Mouse (Mus musculus) heart, embryonic 14.5 days (tissue): ENCODE measurements at regions not wholly inside any gene's neighbourhood (a gene's known extent, or its start where the extent isn't known, plus 50 kb on each side); places are given as distances from the start of the nearest gene placed in this dataset.

Source experiments
- ATAC-seq: fragments of 200-750 bp; cut with Nextera tagmentation; 2 replicates; pipeline ENCODE4 v1.8.0; 2017; ENCODE audit warnings: low read depth, moderate TSS enrichment; ENCODE audit not compliant: insufficient number of reproducible peaks, insufficient read depth, low FRiP score
- H3K27ac ChIP-seq, 2 experiments: fragments of 200-500 bp in 1 of 2; fragments of 300-500 bp in 1 of 2; sonication (generic) in 1 of 2; replicated peaks in 1 of 2; 2 replicates each; pipeline ENCODE4 v1.5.1; 2012 to 2014; ENCODE audit warnings: low read depth in 2 of 2, low read length in 2 of 2, control low read depth in 1 of 2, mild to moderate bottlenecking in 1 of 2, mixed read lengths in 1 of 2; ENCODE audit not compliant: control insufficient read depth in 1 of 2, insufficient read depth in 1 of 2
- H3K27me3 ChIP-seq: fragments of 300-500 bp; sonication (generic); 2 replicates; pipeline ENCODE4 v1.6.1; 2014; ENCODE audit warnings: mild to moderate bottlenecking, low read length, control low read depth; ENCODE audit not compliant: control insufficient read depth, insufficient read depth
- H3K36me3 ChIP-seq: fragments of 300-500 bp; sonication (generic); 2 replicates; pipeline ENCODE4 v1.6.1; 2014; ENCODE audit warnings: mild to moderate bottlenecking, control low read depth, low read length, mixed read lengths; ENCODE audit not compliant: control insufficient read depth, insufficient read depth
- H3K4me1 ChIP-seq, 2 experiments: fragments of 200-500 bp in 1 of 2; fragments of 300-500 bp in 1 of 2; sonication (generic) in 1 of 2; 2 replicates each; pipeline ENCODE4 v1.6.1; 2012 to 2014; ENCODE audit warnings: low read length in 2 of 2, control low read depth in 1 of 2, mixed read lengths in 1 of 2; ENCODE audit not compliant: control insufficient read depth in 2 of 2, insufficient read depth in 2 of 2
- H3K4me2 ChIP-seq: fragments of 300-500 bp; sonication (generic); 2 replicates; pipeline ENCODE4 v1.6.1; 2014; ENCODE audit warnings: mild to moderate bottlenecking, low read length
- H3K4me3 ChIP-seq, 2 experiments: fragments of 200-500 bp in 1 of 2; fragments of 300-500 bp in 1 of 2; sonication (generic) in 1 of 2; 2 replicates each; pipeline ENCODE4 v1.5.1; 2012 to 2014; ENCODE audit warnings: low read length in 2 of 2, mild to moderate bottlenecking in 2 of 2, control low read depth in 1 of 2, low read depth in 1 of 2, moderate library complexity in 1 of 2; ENCODE audit not compliant: control insufficient read depth in 1 of 2, insufficient read depth in 1 of 2
- H3K9ac ChIP-seq: fragments of 300-500 bp; sonication (generic); 2 replicates; pipeline ENCODE4 v1.6.1; 2014; ENCODE audit warnings: mild to moderate bottlenecking, low read length
- H3K9me3 ChIP-seq: fragments of 300-500 bp; sonication (generic); 2 replicates; pipeline ENCODE4 v1.6.1; 2016; ENCODE audit warnings: low read length, control low read depth; ENCODE audit not compliant: control insufficient read depth
- WGBS: fragments of 180-500 bp; shearing (Covaris S2); extraction: QIAGEN DNeasy Blood & Tissue Kit; methylation state at CpG from one replicate; pipeline ENCODE4 v1.1.7; 2014; 5-methylcytosine and 5-hydroxymethylcytosine counted together

DNA sequence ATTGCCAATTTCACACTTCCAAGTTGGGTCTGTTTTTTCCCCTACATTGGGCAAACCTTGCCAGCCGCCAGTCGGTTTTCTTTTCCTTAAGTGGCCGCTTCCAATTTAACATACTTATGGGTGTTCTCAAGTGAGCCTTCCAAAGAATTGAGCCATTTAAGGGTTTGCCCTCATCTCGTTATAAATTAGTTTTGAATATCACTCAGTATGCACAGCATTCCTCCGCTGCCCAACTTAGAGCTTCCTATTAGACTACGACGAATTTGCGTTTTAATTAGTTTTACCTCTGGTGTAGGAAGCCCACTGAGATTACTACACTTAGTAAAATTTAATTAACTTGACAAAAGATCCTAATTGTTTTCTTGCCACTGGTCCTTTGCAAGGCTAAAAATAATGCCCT lies 209.9 kb downstream of the Cdh11 start:
- WGBS: 83% methylated on average over 8 of the region's 8 CpGs
- no peaks in the 10 kb centered on the region for H3K36me3 ChIP-seq
- H3K4me1 ChIP-seq: no peaks in the 10 kb centered on the region
- no peak overlapping the region for H3K27ac ChIP-seq
- no peak overlapping the region for H3K4me2 ChIP-seq
- H3K27me3 ChIP-seq: no peaks in the 10 kb centered on the region
- no peak overlapping the region for H3K9ac ChIP-seq
- no peak overlapping the region for H3K4me3 ChIP-seq
- ATAC-seq: no peak
- H3K9me3 ChIP-seq: no peaks in the 10 kb centered on the region

DNA sequence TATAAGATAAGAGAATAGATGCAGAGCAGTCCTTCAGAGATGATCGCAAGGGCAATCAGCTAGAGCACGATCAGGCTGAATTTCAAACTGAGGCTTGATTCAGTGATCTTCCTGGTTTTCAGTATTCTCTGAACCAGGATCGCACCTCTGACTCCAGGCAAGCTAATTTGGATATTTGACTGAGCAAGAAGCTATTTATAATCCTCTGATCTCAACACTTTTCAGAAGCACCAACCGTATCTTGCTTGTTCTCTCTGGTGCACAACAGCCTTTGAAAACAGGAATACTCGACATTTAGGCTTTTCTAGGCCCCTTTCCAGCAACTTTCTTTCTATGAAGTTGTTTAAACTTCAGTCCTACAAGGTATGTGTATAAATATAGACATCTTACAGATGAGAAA lies 217.7 kb downstream of the Cdh11 start:
- H3K9ac ChIP-seq: peak overlapping the region; percentile 41; the same call in 1 of the 2 replicates
- no peaks in the 10 kb centered on the region for H3K9me3 ChIP-seq
- H3K27me3 ChIP-seq: no peaks in the 10 kb centered on the region
- no peak overlapping the region; the same call in 1 of the 2 replicates for H3K4me2 ChIP-seq
- no peak overlapping the region for H3K4me3 ChIP-seq
- peaks cover 2 to 10% of the 10 kb centered on the region in 2 experiments; a peak in 3 of 4 replicates for H3K4me1 ChIP-seq
- ATAC-seq: no peak
- H3K27ac ChIP-seq: peak overlapping the region; percentile 55 to 59
- H3K36me3 ChIP-seq: no peaks in the 10 kb centered on the region
- WGBS: 36% methylated on average over 5 of the region's 5 CpGs

DNA sequence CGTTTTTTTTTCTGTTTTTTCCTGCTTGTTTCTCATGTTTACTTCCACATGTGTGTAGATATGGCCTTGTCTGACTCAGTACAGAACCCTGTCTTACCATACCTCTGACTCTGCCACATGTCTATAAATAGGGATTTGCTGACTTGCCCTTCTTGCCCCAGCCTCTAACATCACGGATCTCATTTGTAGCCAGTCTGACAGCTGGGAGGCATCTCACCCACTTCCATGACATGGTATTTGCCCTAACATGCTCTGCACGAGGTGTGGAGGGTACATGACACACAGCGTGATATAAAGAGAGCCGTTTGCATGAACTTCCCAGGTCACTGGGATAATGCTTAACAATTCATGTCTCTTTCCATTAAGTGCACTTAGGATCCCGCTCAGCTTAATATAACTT lies 231.2 kb downstream of the Cdh11 start:
- no peaks in the 10 kb centered on the region for H3K36me3 ChIP-seq
- H3K4me3 ChIP-seq: no peak overlapping the region
- no peaks in the 10 kb centered on the region for H3K27me3 ChIP-seq
- WGBS: 16% methylated on average over 6 of the region's 6 CpGs
- peak; percentile 35; the same call in 1 of the 2 replicates for ATAC-seq
- no peak overlapping the region for H3K9ac ChIP-seq
- H3K9me3 ChIP-seq: no peaks in the 10 kb centered on the region
- H3K4me2 ChIP-seq: peak overlapping the region; percentile 20; the same call in 1 of the 2 replicates
- peak overlapping the region; percentile 75 to 84 for H3K27ac ChIP-seq
- peaks cover 6 to 17% of the 10 kb centered on the region in 2 experiments for H3K4me1 ChIP-seq

DNA sequence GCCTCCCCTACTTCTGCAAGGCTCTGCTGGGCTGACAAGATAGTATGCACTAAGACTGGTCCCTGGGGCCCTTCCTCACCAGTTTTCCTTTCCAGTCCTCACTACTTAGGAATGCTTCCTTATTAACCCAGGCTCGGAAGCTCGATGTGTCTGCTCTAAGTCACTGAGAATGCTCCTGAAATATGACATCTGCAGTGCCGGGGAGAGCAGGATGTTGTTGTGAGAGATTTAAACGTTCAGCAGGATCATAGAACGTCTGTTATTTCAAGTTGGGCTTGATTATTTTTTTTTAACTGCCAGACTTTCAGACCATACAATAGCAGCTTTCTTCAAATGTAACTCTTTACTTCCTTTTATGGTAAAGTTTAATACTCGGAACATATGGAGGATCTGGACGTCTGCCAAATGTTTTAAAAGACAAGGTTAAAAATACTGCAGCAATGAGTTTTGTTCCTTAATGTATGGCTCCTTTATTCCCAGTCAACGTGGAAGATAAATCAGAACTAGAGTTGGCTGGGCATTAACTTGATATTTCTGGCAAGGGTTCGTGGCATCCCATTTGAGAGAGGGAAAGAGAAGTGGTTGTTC lies 232.0 kb downstream of the Cdh11 start:
- Histone ChIP-seq H3K27ac (peak overlapping the region; percentile 75 to 84), H3K4me2 (peak overlapping the region; percentile 21; the same call in 1 of the 2 replicates), H3K27me3 (no peaks in the 10 kb centered on the region), H3K9me3 (no peaks in the 10 kb centered on the region), H3K36me3 (no peaks in the 10 kb centered on the region), H3K4me3 (no peak overlapping the region), H3K4me1 (peaks cover 6 to 13% of the 10 kb centered on the region in 2 experiments), H3K9ac (no peak overlapping the region)
- 17% methylated on average over 9 of the region's 9 CpGs for WGBS
- ATAC-seq: peak; percentile 50; the same call in 1 of the 2 replicates

DNA sequence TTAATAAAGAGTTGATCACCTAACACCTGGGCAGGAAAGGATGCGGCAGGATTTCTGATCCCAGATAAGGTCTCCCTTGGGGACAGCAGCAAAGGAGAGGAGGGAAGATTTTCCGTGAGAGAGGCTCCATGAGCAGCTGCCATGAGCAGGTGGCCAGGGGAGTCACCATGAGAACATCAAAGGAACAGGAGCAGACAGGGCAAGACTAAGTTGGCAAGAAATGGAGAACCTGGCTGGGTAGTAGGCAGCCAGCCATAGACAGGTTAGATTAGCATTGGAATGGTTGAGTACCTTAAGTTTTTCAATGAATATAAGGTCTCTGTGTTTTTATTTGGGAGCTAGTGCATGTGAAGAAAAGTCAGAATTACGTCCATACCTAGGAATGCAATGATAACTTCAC lies 246.6 kb downstream of the Cdh11 start:
- H3K36me3 ChIP-seq: no peaks in the 10 kb centered on the region
- WGBS: 65% methylated on average over 3 of the region's 3 CpGs
- no peak for ATAC-seq
- no peaks in the 10 kb centered on the region for H3K27me3 ChIP-seq
- H3K4me1 ChIP-seq: peaks cover 0 to 7% of the 10 kb centered on the region in 2 experiments; a peak in 2 of 4 replicates
- H3K9me3 ChIP-seq: no peaks in the 10 kb centered on the region
- H3K27ac ChIP-seq: no peak overlapping the region
- H3K9ac ChIP-seq: no peak overlapping the region
- no peak overlapping the region for H3K4me2 ChIP-seq
- H3K4me3 ChIP-seq: no peak overlapping the region

DNA sequence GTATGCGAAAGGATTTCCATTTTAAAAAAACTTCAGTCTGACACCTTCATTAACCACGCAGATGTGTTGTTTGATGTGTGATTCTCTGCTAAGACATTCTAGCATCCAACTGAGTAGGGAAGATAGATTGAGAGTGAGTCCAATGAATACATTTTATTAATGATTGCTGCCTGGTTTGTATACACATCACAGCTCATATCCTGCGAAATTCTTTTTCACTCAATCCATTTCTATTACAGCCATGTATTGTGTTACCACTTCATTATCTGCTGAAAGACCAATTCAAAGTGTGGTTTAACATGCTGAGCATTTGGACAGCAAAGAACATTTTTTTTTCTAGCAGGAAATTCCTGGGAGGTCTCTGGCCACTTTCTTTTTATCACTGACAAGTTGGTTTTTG lies 247.4 kb downstream of the Cdh11 start:
- H3K36me3 ChIP-seq: no peaks in the 10 kb centered on the region
- no peak for ATAC-seq
- no peak overlapping the region for H3K4me2 ChIP-seq
- no peak overlapping the region for H3K27ac ChIP-seq
- WGBS: 40% methylated on average over 3 of the region's 3 CpGs
- H3K9me3 ChIP-seq: no peaks in the 10 kb centered on the region
- H3K4me1 ChIP-seq: peaks cover 0 to 7% of the 10 kb centered on the region in 2 experiments; a peak in 2 of 4 replicates
- no peaks in the 10 kb centered on the region for H3K27me3 ChIP-seq
- H3K4me3 ChIP-seq: no peak overlapping the region
- H3K9ac ChIP-seq: no peak overlapping the region

DNA sequence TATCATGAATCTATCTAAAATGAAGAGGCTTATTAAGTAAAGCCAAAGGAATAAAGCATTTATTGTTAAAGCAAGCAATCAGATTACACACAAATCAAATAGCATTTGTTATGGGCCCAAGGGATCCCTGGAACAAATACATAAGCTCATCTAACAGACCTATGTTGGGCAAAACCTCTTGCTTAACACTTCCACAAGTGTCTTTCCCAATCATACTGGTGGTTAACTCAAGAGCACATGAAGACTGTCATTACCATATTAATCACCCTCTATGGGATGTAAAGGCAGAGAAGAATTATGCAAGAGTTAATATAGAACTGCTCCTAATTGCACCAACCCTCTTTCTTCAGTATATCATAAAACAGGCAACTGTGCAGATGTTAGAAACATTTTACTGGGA lies 267.0 kb downstream of the Cdh11 start:
- H3K4me1 ChIP-seq: no peaks in the 10 kb centered on the region
- no peak overlapping the region for H3K4me3 ChIP-seq
- no peak for ATAC-seq
- H3K9me3 ChIP-seq: no peaks in the 10 kb centered on the region
- H3K4me2 ChIP-seq: no peak overlapping the region
- no peaks in the 10 kb centered on the region for H3K36me3 ChIP-seq
- no peak overlapping the region for H3K9ac ChIP-seq
- H3K27ac ChIP-seq: no peak overlapping the region
- H3K27me3 ChIP-seq: no peaks in the 10 kb centered on the region

DNA sequence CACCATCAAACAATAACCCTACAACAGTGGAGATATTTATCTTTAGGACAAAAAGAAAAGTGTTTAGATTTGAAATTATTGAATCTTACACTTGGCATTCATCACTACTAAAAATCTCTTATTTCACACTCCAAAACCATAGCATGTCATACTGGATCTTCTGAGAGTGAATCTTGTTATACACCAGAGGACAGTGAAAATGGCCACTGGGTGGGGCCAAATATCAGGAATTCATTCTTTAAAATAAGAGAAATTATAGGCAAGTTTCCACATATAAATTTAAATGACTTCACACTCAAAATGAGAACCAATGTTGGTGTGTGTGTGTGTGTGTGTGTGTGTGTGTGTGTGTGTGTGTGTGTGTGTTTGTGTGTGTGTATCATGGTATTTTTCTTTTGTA lies 269.7 kb downstream of the Cdh11 start:
- H3K27me3 ChIP-seq: no peaks in the 10 kb centered on the region
- no peak overlapping the region for H3K27ac ChIP-seq
- H3K9ac ChIP-seq: no peak overlapping the region
- H3K4me2 ChIP-seq: no peak overlapping the region
- ATAC-seq: no peak
- H3K36me3 ChIP-seq: no peaks in the 10 kb centered on the region
- no peaks in the 10 kb centered on the region for H3K4me1 ChIP-seq
- H3K9me3 ChIP-seq: no peaks in the 10 kb centered on the region
- H3K4me3 ChIP-seq: no peak overlapping the region
